Mouse (Mus musculus): ENCODE measurements around the gene Gpx5.

The Gpx5 gene

GRCm38 (mm10) chr13:21292631-21293030 lies at the start of gene Gpx5:
Gene Gpx5 (minus strand): TSS chr13:21292731.
- DNase-seq (ENCODE audit: low spot score in 2 of 2), result no peak

GRCm38 (mm10) chr13:21327424-21327823 lies 34.9 kb upstream of the Gpx5 start:
- DNase-seq (ENCODE audit: low spot score in 2 of 2), result no peak

- peak; percentile 14 to 77 for DNase-seq (ENCODE audit: low spot score in 2 of 2)
Observed at GRCm38 (mm10) chr13:21326657-21327211, 34.2 kb upstream of the Gpx5 start.

- DNase-seq (ENCODE audit: low spot score in 2 of 2), result no peak
Observed at GRCm38 (mm10) chr13:21326191-21326590, 33.7 kb upstream of the Gpx5 start.

- DNase-seq (ENCODE audit: low spot score in 2 of 2), result no peak
Observed at GRCm38 (mm10) chr13:21323405-21323804, 30.9 kb upstream of the Gpx5 start.

- DNase-seq (ENCODE audit: low spot score in 2 of 2), result peak in 1 of 2 experiments; percentile 55
Observed at GRCm38 (mm10) chr13:21322509-21323375, 30.2 kb upstream of the Gpx5 start.

GRCm38 (mm10) chr13:21321890-21322494 lies 29.5 kb upstream of the Gpx5 start:
- no peak for DNase-seq (ENCODE audit: low spot score in 2 of 2)

- DNase-seq (ENCODE audit: low spot score in 2 of 2), result no peak
Observed at GRCm38 (mm10) chr13:21320262-21320661, 27.7 kb upstream of the Gpx5 start.

- no peak for DNase-seq (ENCODE audit: low spot score in 2 of 2)
Observed at GRCm38 (mm10) chr13:21313903-21314302, 21.4 kb upstream of the Gpx5 start.

- DNase-seq (ENCODE audit: low spot score in 2 of 2), result no peak
Observed at GRCm38 (mm10) chr13:21312854-21313253, 20.3 kb upstream of the Gpx5 start.

GRCm38 (mm10) chr13:21311926-21312325 lies 19.4 kb upstream of the Gpx5 start, which contains the start of gene Gpx6:
Gene Gpx6 (plus strand): TSS chr13:21312125.
- no peak for DNase-seq (ENCODE audit: low spot score in 2 of 2)

- no peak for DNase-seq (ENCODE audit: low spot score in 2 of 2)
Observed at GRCm38 (mm10) chr13:21309788-21310187, 17.3 kb upstream of the Gpx5 start.

GRCm38 (mm10) chr13:21304483-21305066 lies 12.0 kb upstream of the Gpx5 start:
- no peak for DNase-seq (ENCODE audit: low spot score in 2 of 2)

GRCm38 (mm10) chr13:21298557-21298956 lies 6.0 kb upstream of the Gpx5 start:
- no peak for DNase-seq (ENCODE audit: low spot score in 2 of 2)

- peak; percentile 47 to 80 for DNase-seq (ENCODE audit: low spot score in 2 of 2)
Observed at GRCm38 (mm10) chr13:21279559-21279958, 13.0 kb downstream of the Gpx5 start.

GRCm38 (mm10) chr13:21279076-21279475 lies 13.5 kb downstream of the Gpx5 start:
- DNase-seq (ENCODE audit: low spot score in 2 of 2), result peak in 1 of 2 experiments; percentile 11

- DNase-seq (ENCODE audit: low spot score in 2 of 2), result no peak
Observed at GRCm38 (mm10) chr13:21276551-21276950, 16.0 kb downstream of the Gpx5 start.

GRCm38 (mm10) chr13:21275815-21276550 lies 16.5 kb downstream of the Gpx5 start:
- peak; percentile 36 to 75 for DNase-seq (ENCODE audit: low spot score in 2 of 2)

GRCm38 (mm10) chr13:21275021-21275814 lies 17.3 kb downstream of the Gpx5 start:
- no peak for DNase-seq (ENCODE audit: low spot score in 2 of 2)

- DNase-seq (ENCODE audit: low spot score in 2 of 2), result no peak
Observed at GRCm38 (mm10) chr13:21268262-21268661, 24.3 kb downstream of the Gpx5 start.

GRCm38 (mm10) chr13:21267541-21267940 lies 25.0 kb downstream of the Gpx5 start:
- no peak for DNase-seq (ENCODE audit: low spot score in 2 of 2)
